Mouse (Mus musculus): ENCODE data around the gene Runx2.

DNA sequence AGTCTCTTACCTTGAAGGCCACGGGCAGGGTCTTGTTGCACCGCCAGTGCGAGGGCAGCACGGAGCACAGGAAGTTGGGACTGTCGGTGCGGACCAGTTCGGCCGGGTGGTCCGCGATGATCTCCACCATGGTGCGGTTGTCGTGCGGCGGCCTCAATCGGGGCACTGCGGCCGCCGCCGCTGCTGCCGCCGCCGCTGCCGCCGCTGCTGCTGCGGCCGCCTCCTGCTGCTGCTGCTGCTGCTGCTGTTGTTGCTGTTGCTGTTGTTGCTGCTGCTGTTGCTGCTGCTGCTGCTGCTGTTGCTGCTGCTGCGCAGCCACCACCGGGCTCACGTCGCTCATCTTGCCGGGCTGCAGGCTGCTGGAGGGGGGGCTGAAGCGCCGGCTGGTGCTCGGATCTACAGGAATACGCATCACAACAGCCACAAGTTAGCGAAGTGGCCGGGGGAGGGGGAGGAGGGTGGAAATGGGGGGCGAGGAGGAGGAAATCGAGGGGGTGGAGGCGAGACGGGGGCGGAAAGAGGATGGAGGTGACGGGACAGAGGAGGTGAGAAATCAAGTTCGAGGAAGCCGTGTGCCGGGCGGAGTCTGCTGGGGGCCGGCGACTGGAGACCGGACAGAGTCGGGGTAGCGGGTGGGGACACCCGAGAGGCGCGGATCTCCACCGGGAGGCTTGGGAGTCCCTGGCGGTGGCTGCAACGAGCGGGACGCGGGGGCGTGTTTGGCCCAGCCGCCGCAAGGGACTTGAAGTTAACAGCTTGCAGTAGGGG lies 79.2 kb downstream of the Runx2 start:
- TF ChIP-seq CTCF (IDR thresholded peaks at IDR 0.05; ENCODE audit: borderline replicate concordance, insufficient read depth, low read length) (no peak), POLR2A (IDR thresholded peaks at IDR 0.05; ENCODE audit: low read depth, low read length) (no peak; the same call in 1 of the 2 replicates)

Measured in embryonic fibroblast, embryonic 13.5 days (primary cell).